Mouse (Mus musculus) small intestine, adult 10 weeks (tissue): ENCODE measurements around the gene Tuba3b. TPM values are rescaled to one million over a fixed set of nuclear protein-coding genes. Genes with fewer than 3 reads are reported as not detected.

Experiments
- polyA plus RNA-seq: library from polyadenylated mRNA; stranded (reverse); fragments of 350-450 nt; fragmentation: Illumina TruSeq; extraction: RNeasy Lipid Tissue Mini Kit (QIAGEN cat#74804); gene quantifications from one replicate; pipeline ENCODE4 v1.2.3, GENCODE M21; 2014; ENCODE audit warnings: low replicate concordance

Tuba3b gene
- not detected for polyA plus RNA-seq

DNA sequence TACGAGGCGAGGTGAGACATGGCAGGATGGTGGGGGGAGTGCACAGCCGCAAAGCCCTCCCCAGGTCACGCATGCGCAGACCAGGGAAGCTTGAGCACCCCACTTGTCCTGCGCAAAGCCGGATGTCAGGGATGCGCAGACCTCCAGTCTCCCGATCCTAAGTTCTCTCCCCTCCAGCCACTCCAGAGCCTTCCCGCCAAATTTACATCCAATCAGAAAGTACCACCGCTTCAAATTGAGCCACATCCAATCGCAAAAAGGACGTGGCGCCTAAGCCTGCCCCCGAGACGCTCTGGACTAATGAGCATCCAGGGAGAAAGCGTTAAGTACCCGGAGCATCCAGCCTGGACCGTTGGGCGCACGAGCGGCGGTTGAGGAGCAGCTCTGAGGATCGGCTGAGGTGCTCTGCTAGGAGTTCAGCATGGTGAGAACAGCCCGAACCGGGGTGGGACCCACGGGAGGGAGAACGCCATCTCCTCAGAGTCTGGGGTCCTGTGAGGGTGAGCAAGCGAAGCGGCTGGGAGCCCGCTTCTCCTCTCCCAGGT lies at the start of gene Tuba3b:
Gene Tuba3b, plus strand, starts transcription at position 92 of the 545 bp plus-strand sequence.

DNA sequence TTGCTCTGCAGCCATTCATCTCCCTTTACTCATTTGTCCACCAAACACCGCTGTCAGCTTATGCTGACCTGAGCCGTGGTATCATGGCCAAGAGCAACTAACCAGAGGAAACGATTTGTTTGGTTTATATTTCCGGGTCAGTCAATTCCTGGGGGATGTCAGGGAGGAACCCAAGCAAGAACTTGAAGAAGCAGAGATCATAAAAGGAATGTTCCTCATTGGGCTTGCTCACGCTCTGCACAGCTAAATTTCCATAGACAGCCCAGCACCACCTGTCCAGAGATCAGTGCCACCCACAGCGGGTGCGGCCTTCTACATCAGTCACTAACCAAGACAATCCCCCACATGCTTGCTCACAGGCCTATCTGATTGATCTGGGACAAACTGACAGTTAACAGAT lies 1.3 kb upstream of the Tuba3b start, which contains the start of gene Lmntd1:
Gene Lmntd1, minus strand, starts transcription at position 101 of the 400 bp plus-strand sequence.

Other genes with a start within 250 kb of the Tuba3b start
- gene Lmntd1, start 1.4 kb upstream of the Tuba3b start, polyA plus RNA-seq, result not detected
- 3.3 TPM for gene Rassf8, start 131.0 kb downstream of the Tuba3b start, polyA plus RNA-seq
- gene Bhlhe41, start 249.8 kb downstream of the Tuba3b start, polyA plus RNA-seq, result 2.0 TPM